Mouse (Mus musculus) embryonic facial prominence, embryonic 10.5 days (tissue): ENCODE measurements around the gene Btg3. TPM values are rescaled to one million over a fixed set of nuclear protein-coding genes. Genes with fewer than 3 reads are reported as not detected.
A peak's percentile ranks its signal among the peaks of the same experiment; 100 is the strongest.

Experiments
- DNase-seq: peaks from one replicate; pipeline ENCODE4 v3.0.0-alpha.2; 2017; ENCODE audit warnings: low spot score
- H3K27ac ChIP-seq: fragments of 300-500 bp; sonication (generic); replicated peaks from 2 replicates; pipeline ENCODE4 v1.5.1; 2016; ENCODE audit warnings: mild to moderate bottlenecking
- H3K27me3 ChIP-seq: fragments of 300-500 bp; sonication (generic); replicated peaks from 2 replicates; pipeline ENCODE4 v1.6.1; 2016; ENCODE audit warnings: low read depth, mild to moderate bottlenecking; ENCODE audit not compliant: poor library complexity, severe bottlenecking
- H3K36me3 ChIP-seq: fragments of 300-500 bp; sonication (generic); replicated peaks from 2 replicates; pipeline ENCODE4 v1.6.1; 2016; ENCODE audit warnings: mild to moderate bottlenecking, moderate library complexity
- H3K4me1 ChIP-seq: fragments of 300-500 bp; sonication (generic); 2 replicates; pipeline ENCODE4 v1.6.1; 2016
- H3K4me3 ChIP-seq: fragments of 300-500 bp; sonication (generic); 2 replicates; pipeline ENCODE4 v1.5.1; 2016; ENCODE audit warnings: mild to moderate bottlenecking, moderate library complexity
- H3K9me3 ChIP-seq: fragments of 300-500 bp; sonication (generic); 2 replicates; pipeline ENCODE4 v1.6.1; 2016; ENCODE audit warnings: mild to moderate bottlenecking
- WGBS: fragments of 180-500 bp; shearing (Covaris S2); methylation state at CpG from one replicate; pipeline ENCODE4 v1.1.7; 2016; 5-methylcytosine and 5-hydroxymethylcytosine counted together
- polyA plus RNA-seq: library from polyadenylated mRNA; unstranded; fragments of >200 nt; fragmentation: Nextera tagmentation; extraction: Ambion mirVana; gene quantifications from 2 replicates; pipeline ENCODE4 v1.2.1, GENCODE M21; 2016

Gene Btg3
- polyA plus RNA-seq, 1 experiment from 2014 or later: 31.0 TPM

GRCm38 (mm10) chr16:78341356-78341755, 35.6 kb downstream of the Btg3 start:
- Histone ChIP-seq H3K4me3 (no peak overlapping the region), H3K4me1 (peaks cover 7% of the 10 kb centered on the region; the same call in 1 of the 2 replicates), H3K27me3 (no peaks in the 10 kb centered on the region), H3K9me3 (no peaks in the 10 kb centered on the region), H3K36me3 (peaks cover 29% of the 10 kb centered on the region), H3K27ac (no peak overlapping the region)
- 85% methylated on average over 4 of the region's 4 CpGs for WGBS
- DNase-seq: no peak

DNA sequence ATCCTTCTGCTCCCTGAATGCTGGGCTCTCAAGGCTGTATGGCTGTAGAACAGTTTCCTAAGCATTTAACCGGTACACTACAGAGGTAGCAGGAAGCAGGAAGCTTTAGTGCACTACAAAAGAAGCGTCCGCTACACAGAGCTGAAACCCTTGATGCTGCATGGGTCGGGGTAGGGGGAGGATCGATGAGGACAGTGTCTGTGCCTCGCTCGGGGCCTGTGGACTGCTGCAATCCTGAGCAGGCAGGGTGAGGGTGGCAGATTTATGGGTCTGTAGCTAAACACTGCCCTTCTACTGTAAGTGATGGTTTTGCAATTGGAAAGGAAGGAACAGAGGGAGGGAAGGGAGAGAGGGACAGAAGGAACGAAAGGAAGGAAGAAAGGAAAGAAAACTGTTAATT, 39.8 kb downstream of the Btg3 start:
- H3K36me3 ChIP-seq: peaks cover 68% of the 10 kb centered on the region
- DNase-seq: peak; percentile 7
- no peaks in the 10 kb centered on the region for H3K4me1 ChIP-seq
- no peaks in the 10 kb centered on the region for H3K27me3 ChIP-seq
- 80% methylated on average over 8 of the region's 8 CpGs for WGBS
- no peak overlapping the region for H3K4me3 ChIP-seq
- H3K27ac ChIP-seq: no peak overlapping the region
- no peaks in the 10 kb centered on the region for H3K9me3 ChIP-seq

DNA sequence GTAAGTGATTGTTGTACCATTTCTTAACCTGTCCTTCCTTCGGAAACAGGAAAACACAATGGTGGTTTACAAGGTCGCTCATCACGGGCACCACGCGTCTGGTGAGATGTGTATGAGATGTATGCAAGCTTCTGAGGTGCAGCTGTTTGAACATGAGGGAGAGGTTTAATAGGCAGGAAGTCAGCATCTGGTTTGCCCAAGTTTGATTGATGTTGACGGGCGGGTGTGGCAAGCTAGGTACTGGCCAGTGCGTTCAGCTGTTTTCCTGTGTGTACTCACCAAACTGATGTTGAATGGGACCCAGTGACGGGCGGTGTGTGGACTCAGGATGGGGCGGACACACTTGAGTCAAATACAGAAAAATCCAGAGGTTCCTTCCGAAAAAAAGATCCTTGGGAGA, 49.0 kb downstream of the Btg3 start:
- H3K4me1 ChIP-seq: no peaks in the 10 kb centered on the region
- no peak overlapping the region for H3K4me3 ChIP-seq
- H3K27ac ChIP-seq: no peak overlapping the region
- DNase-seq: no peak
- peaks cover 75% of the 10 kb centered on the region for H3K36me3 ChIP-seq
- H3K9me3 ChIP-seq: no peaks in the 10 kb centered on the region
- 94% methylated on average over 12 of the region's 12 CpGs for WGBS
- no peaks in the 10 kb centered on the region for H3K27me3 ChIP-seq

DNA sequence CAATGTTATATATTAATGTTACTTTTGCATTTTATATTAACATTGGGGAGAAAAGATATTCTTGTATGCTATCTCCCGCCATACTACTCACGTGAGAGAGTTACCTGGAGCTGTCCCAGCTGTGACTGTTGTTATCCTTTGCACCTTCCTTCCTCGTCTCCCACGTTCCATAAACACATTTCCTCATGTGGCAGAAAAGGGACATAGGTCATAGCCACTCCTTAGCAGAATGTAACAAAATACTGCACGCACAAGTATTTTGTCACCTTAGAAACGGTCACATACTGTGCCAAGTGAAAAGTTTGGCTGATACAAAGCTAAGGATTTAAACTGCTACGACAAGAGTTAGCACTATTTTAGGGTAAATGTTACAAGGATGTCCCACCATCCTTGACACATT, 49.4 kb downstream of the Btg3 start:
- WGBS: 92% methylated on average over 7 of the region's 7 CpGs

DNA sequence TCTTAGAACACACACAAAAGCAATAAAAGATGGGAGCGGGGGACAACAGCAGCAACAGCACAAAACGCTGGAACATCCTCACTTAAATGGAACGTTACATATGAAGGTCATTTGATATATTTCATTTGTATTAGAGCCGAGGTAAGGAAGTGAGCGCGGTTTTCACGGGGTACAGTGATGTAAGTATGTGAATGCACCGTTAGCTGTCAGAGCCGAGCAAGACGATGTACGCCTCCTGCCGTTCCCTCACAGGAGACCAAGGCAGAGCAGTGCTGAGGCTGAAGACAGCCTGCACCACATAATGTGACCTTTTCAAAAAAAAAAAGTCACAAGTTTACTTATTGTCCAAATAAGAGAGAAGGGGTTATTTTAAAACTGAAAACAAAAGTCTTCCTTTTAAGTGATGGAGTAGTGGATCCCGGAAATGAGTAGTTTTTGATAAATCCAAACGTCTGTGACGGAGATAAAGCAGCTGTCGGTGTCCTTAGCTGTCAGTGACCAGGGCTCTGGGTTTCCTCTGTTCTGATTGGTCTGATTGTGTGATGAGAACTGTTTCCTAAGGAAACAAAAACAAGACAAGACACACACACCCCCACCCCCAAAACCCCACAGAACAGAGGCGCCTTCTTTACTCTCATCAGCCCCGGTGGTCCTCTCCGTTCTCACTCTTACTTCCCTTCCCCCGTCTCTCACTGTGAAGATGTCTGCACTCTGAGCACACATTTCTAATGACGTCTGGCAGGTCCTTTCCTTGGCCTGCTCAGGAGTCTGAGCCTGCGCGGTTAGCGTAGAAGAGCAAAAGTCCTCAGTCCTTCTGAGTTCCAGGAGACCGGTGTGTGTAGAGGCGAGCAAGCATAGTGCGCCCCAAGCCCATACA, 50.8 kb downstream of the Btg3 start:
- no peak for DNase-seq
- no peak overlapping the region for H3K27ac ChIP-seq
- H3K4me3 ChIP-seq: no peak overlapping the region
- H3K9me3 ChIP-seq: no peaks in the 10 kb centered on the region
- peaks cover 16% of the 10 kb centered on the region for H3K4me1 ChIP-seq
- H3K36me3 ChIP-seq: peaks cover 58% of the 10 kb centered on the region
- WGBS: 85% methylated on average over 27 of the region's 27 CpGs
- no peaks in the 10 kb centered on the region for H3K27me3 ChIP-seq

More for the DNA sequence above, 49.4 kb downstream of the Btg3 start:
- H3K4me1 ChIP-seq: peaks cover 4% of the 10 kb centered on the region
- peaks cover 71% of the 10 kb centered on the region for H3K36me3 ChIP-seq
- H3K4me3 ChIP-seq: no peak overlapping the region
- no peaks in the 10 kb centered on the region for H3K9me3 ChIP-seq
- DNase-seq: no peak
- H3K27me3 ChIP-seq: no peaks in the 10 kb centered on the region
- H3K27ac ChIP-seq: no peak overlapping the region

DNA sequence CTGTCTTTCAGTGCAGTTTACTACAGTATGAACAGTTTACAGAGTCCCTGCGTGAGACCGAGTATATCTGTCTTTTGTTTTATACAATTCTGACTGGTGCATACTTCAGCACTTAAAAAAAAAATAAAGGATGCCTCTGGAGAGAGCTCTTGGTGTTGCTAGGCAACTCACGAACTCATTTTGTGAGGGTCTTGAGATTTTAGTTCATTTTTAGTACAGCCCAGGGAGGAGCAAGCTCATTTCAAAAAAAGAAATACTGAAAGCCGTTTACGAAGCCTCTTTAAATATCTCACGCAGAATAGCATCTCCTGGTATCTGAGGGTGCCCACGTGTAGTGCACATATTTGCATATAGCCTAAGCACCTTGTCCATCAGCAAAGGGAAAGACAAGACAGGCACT, 54.9 kb downstream of the Btg3 start:
- Histone ChIP-seq H3K4me1 (peaks cover 28% of the 10 kb centered on the region), H3K27me3 (no peaks in the 10 kb centered on the region), H3K4me3 (no peak overlapping the region), H3K27ac (no peak overlapping the region), H3K36me3 (peaks cover 22% of the 10 kb centered on the region), H3K9me3 (no peaks in the 10 kb centered on the region)
- 58% methylated on average over 7 of the region's 7 CpGs for WGBS
- DNase-seq: no peak

GRCm38 (mm10) chr16:78321559-78321958, 55.4 kb downstream of the Btg3 start:
- H3K27ac ChIP-seq: no peak overlapping the region
- DNase-seq: no peak
- no peak overlapping the region for H3K4me3 ChIP-seq
- peaks cover 28% of the 10 kb centered on the region for H3K4me1 ChIP-seq
- no peaks in the 10 kb centered on the region for H3K27me3 ChIP-seq
- no peaks in the 10 kb centered on the region for H3K9me3 ChIP-seq
- H3K36me3 ChIP-seq: peaks cover 16% of the 10 kb centered on the region
- 7% methylated on average over 7 of the region's 7 CpGs for WGBS

DNA sequence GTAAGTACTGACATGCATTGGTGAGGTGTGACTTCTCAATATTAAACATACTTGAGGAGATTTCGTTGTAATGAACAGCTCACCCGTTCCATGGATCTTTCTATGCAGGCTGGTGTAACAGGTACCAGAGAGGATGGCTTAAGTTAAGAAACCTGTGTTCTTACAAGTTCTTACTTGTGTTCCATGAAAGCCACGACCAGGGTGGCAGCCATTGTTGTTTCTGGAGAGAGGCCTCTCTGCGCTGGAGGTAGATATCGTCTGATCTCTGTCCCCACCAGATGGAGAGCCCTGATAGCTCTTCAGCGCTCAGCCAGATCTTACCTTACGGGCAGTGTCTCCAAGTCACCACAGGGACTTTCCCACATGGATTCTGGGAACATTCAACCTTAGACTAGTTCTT, 57.3 kb downstream of the Btg3 start:
- no peak overlapping the region for H3K27ac ChIP-seq
- no peaks in the 10 kb centered on the region for H3K9me3 ChIP-seq
- no peak for DNase-seq
- no peak overlapping the region for H3K4me3 ChIP-seq
- no peaks in the 10 kb centered on the region for H3K27me3 ChIP-seq
- peaks cover 28% of the 10 kb centered on the region for H3K4me1 ChIP-seq
- peaks cover 5% of the 10 kb centered on the region; the same call in 1 of the 2 replicates for H3K36me3 ChIP-seq
- WGBS: 77% methylated on average over 7 of the region's 7 CpGs

- 82% methylated on average over 7 of the region's 7 CpGs for WGBS
- peaks cover 5% of the 10 kb centered on the region; the same call in 1 of the 2 replicates for H3K36me3 ChIP-seq
- no peaks in the 10 kb centered on the region for H3K27me3 ChIP-seq
- H3K27ac ChIP-seq: no peak overlapping the region
- peaks cover 46% of the 10 kb centered on the region for H3K4me1 ChIP-seq
- H3K9me3 ChIP-seq: no peaks in the 10 kb centered on the region
- DNase-seq: no peak
- no peak overlapping the region for H3K4me3 ChIP-seq
Measured at GRCm38 (mm10) chr16:78317960-78318359, 59.0 kb downstream of the Btg3 start.

DNA sequence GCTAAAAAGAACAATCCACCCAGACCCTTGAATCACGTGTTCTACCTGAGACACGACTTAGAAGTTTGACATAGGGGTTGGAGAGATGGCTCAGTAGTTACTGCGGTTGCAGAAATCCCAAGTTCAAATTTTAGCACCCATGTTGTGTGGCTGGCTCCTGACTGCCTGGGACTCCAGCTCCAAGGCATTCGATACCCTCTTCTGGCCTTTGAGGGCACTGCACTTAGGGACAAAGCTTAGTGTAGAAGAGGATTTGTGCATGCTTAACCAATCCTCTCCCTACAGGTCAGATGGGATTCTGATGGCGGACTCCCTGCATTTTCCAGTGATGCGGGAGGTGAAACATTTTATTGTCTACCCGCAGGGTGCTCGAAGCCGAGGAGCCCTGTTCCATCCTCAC, 60.1 kb downstream of the Btg3 start:
- H3K27ac ChIP-seq: no peak overlapping the region
- peak; percentile 27 for DNase-seq
- H3K4me1 ChIP-seq: peaks cover 42% of the 10 kb centered on the region
- no peaks in the 10 kb centered on the region for H3K27me3 ChIP-seq
- H3K9me3 ChIP-seq: no peaks in the 10 kb centered on the region
- WGBS: 88% methylated on average over 9 of the region's 9 CpGs
- peaks cover 5% of the 10 kb centered on the region; the same call in 1 of the 2 replicates for H3K36me3 ChIP-seq
- no peak overlapping the region for H3K4me3 ChIP-seq

DNA sequence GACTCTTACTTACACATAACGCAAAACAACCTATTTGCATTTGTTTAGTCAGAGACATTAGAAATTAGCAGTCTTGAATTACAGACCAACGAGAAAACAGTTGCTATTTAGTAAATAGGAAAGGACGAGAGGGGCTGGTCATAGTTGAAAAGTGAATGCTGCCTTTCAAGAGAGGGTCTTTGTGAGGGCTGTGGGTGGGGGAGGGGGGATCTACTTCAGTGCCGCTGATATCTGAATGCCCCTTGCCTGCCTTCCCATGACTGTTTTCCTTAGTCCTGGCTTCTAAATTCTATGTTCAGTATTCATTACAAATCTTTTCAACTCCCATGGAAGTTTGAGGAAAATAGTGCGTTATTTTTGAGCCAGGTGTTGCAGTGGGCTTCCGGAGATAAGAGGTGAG, 63.0 kb downstream of the Btg3 start:
- Histone ChIP-seq H3K9me3 (no peaks in the 10 kb centered on the region), H3K36me3 (peaks cover 22% of the 10 kb centered on the region), H3K4me1 (peaks cover 32% of the 10 kb centered on the region), H3K27ac (no peak overlapping the region), H3K27me3 (no peaks in the 10 kb centered on the region), H3K4me3 (no peak overlapping the region)
- no peak for DNase-seq
- WGBS: 44% methylated on average over 6 of the region's 6 CpGs

- peaks cover 32% of the 10 kb centered on the region for H3K4me1 ChIP-seq
- no peak overlapping the region for H3K27ac ChIP-seq
- no peaks in the 10 kb centered on the region for H3K27me3 ChIP-seq
- no peak overlapping the region for H3K4me3 ChIP-seq
- 59% methylated on average over 16 of the region's 16 CpGs for WGBS
- peaks cover 23% of the 10 kb centered on the region for H3K36me3 ChIP-seq
- no peak for DNase-seq
- no peaks in the 10 kb centered on the region for H3K9me3 ChIP-seq
Measured at GRCm38 (mm10) chr16:78313135-78313887, 63.7 kb downstream of the Btg3 start.

- no peak overlapping the region for H3K27ac ChIP-seq
- DNase-seq: no peak
- H3K36me3 ChIP-seq: peaks cover 40% of the 10 kb centered on the region
- H3K4me1 ChIP-seq: peaks cover 29% of the 10 kb centered on the region
- no peaks in the 10 kb centered on the region for H3K27me3 ChIP-seq
- no peak overlapping the region for H3K4me3 ChIP-seq
- WGBS: 84% methylated on average over 6 of the region's 6 CpGs
- H3K9me3 ChIP-seq: no peaks in the 10 kb centered on the region
Measured at GRCm38 (mm10) chr16:78309258-78309657, 67.7 kb downstream of the Btg3 start.
